Mouse (Mus musculus) forebrain, embryonic 16.5 days (tissue): ENCODE data around the gene 1810049J17Rik. TPM values are rescaled to one million over a fixed set of nuclear protein-coding genes. Genes with fewer than 3 reads are reported as not detected.

Experiments
- ATAC-seq: fragments of 200-750 bp; cut with Nextera tagmentation; 2 replicates; pipeline ENCODE4 v1.8.0; 2017; ENCODE audit warnings: mild to moderate bottlenecking, moderate library complexity
- H3K27ac ChIP-seq: fragments of 300-500 bp; sonication (generic); 2 replicates; pipeline ENCODE4 v1.5.1; 2014; ENCODE audit warnings: low read length, control low read depth
- H3K27me3 ChIP-seq: fragments of 300-500 bp; sonication (generic); replicated peaks from 2 replicates; pipeline ENCODE4 v1.6.1; 2014; ENCODE audit warnings: low read length; ENCODE audit not compliant: control insufficient read depth, insufficient read depth
- H3K36me3 ChIP-seq: fragments of 300-500 bp; sonication (generic); 2 replicates; pipeline ENCODE4 v1.6.1; 2014; ENCODE audit not compliant: control insufficient read depth, insufficient read depth
- H3K4me1 ChIP-seq: fragments of 300-500 bp; sonication (generic); replicated peaks from 2 replicates; pipeline ENCODE4 v1.6.1; 2014; ENCODE audit warnings: low read length; ENCODE audit not compliant: control insufficient read depth, insufficient read depth
- H3K4me2 ChIP-seq: fragments of 300-500 bp; sonication (generic); 2 replicates; pipeline ENCODE4 v1.6.1; 2014; ENCODE audit warnings: mild to moderate bottlenecking, low read length, control low read depth
- H3K4me3 ChIP-seq: fragments of 300-500 bp; sonication (generic); replicated peaks from 2 replicates; pipeline ENCODE4 v1.5.1; 2014; ENCODE audit warnings: mild to moderate bottlenecking, low read length, control low read depth
- H3K9ac ChIP-seq: fragments of 300-500 bp; sonication (generic); replicated peaks from 2 replicates; pipeline ENCODE4 v1.6.1; 2014; ENCODE audit warnings: low read depth, low read length, control low read depth
- H3K9me3 ChIP-seq: fragments of 300-500 bp; sonication (generic); 2 replicates; pipeline ENCODE4 v1.6.1; 2016; ENCODE audit warnings: low read length; ENCODE audit not compliant: control insufficient read depth
- WGBS: fragments of 180-500 bp; shearing (Covaris S2); extraction: QIAGEN DNeasy Blood & Tissue Kit; methylation state at CpG from one replicate; pipeline ENCODE4 v1.1.7; 2014; 5-methylcytosine and 5-hydroxymethylcytosine counted together
- polyA plus RNA-seq: library from polyadenylated mRNA; unstranded; fragments of >200 nt; fragmentation: Nextera tagmentation; extraction: Ambion mirVana; gene quantifications from 2 replicates; pipeline ENCODE4 v1.2.1, GENCODE M21; 2015

1810049J17Rik gene
- polyA plus RNA-seq, 1 experiment from 2014 or later: not detected

DNA sequence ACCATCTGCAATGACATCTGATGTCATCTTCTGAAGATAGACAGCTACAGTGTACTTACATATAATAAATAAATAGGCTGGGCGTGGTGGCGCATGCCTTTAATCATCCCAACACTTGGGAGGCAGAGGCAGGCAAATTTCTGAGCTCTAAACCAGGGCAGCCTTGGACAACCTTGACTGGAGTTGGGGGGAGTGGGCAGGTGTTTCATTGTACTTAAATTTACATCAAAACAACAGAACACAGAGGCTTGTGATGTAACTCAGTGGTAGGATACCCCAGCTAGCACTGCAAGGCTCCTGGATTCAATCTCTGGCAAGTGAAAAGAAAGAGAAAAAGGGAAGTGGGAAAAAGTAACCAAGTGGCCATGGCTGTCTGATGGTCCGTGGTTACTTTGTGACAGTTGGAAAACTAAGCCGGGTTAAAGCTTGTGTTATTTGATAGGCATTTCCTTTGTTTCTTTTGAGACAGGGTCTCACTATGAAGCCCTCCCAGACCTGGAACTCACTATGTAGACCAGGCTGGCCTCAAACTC is 46.5 kb downstream of the 1810049J17Rik start:
- Histone ChIP-seq H3K4me1 (0 out of 2 replicates have a peak, but pooled peaks cover 3% of the 10 kb centered on the region), H3K36me3 (peaks cover under 1% of the 10 kb centered on the region; the same call in 1 of the 2 replicates), H3K27me3 (no peaks in the 10 kb centered on the region), H3K4me3 (no peak overlapping the region), H3K4me2 (no peak overlapping the region), H3K9ac (no peak overlapping the region), H3K9me3 (no peaks in the 10 kb centered on the region), H3K27ac (no peak overlapping the region)
- ATAC-seq: no peak
- WGBS: 75% methylated on average over 4 of the region's 4 CpGs

GRCm38 (mm10) chr15:12274053-12274769 is 47.5 kb downstream of the 1810049J17Rik start:
- H3K9me3 ChIP-seq: no peaks in the 10 kb centered on the region
- peaks cover 9% of the 10 kb centered on the region for H3K36me3 ChIP-seq
- H3K27ac ChIP-seq: no peak overlapping the region
- no peaks in the 10 kb centered on the region for H3K27me3 ChIP-seq
- 0 out of 2 replicates have a peak, but pooled peaks cover 3% of the 10 kb centered on the region for H3K4me1 ChIP-seq
- H3K4me3 ChIP-seq: no peak overlapping the region
- WGBS: 60% methylated on average over 4 of the region's 4 CpGs
- H3K4me2 ChIP-seq: no peak overlapping the region
- H3K9ac ChIP-seq: no peak overlapping the region
- peak; percentile 74 for ATAC-seq

DNA sequence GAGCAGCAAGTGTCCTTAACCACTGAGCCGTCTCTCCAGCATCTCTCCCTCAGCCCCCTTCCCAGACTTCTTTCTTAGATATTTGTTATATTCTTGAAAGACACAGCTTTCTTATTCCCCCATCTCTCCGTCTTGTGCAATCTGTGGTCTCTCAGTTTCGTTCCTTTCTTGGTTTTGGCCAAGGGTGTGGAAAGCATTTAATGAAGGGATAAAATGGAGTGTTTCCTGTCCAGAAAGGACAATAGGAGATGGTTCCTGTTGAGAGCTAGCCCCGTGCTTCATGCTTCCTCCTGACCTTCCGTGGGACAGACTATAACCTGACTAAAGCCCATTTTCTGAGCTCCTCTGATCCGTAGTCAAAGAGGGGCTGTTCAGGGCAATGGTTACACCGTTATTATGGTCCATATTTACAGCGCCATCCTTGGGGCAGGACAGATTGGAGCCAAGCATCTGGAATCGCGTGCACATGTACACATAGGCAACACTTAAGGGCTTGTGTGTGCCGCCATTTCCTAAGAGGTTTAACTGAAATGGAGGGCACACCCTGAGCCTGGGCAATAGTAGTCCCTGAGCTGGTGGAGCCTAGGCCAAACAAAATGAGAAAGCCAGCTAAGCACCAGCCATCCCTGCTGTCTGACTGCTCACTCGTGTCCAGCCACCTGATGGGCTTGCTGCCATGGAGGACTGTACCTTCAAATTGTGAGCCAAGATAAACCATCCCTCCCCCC is 48.2 kb downstream of the 1810049J17Rik start:
- Histone ChIP-seq H3K4me3 (no peak overlapping the region), H3K4me1 (0 out of 2 replicates have a peak, but pooled peaks cover 3% of the 10 kb centered on the region), H3K27ac (no peak overlapping the region), H3K36me3 (peaks cover 9% of the 10 kb centered on the region), H3K9ac (no peak overlapping the region), H3K27me3 (no peaks in the 10 kb centered on the region), H3K9me3 (no peaks in the 10 kb centered on the region), H3K4me2 (no peak overlapping the region)
- ATAC-seq: peak; percentile 43; the same call in 1 of the 2 replicates
- 80% methylated on average over 12 of the region's 12 CpGs for WGBS

Other genes with a start within 250 kb of the 1810049J17Rik start
- gene Zfr, start 204.1 kb downstream of the 1810049J17Rik start, polyA plus RNA-seq: 124 and 142 TPM in 2 replicates
- 10.8 and 12.3 TPM in 2 replicates for gene Mtmr12, start 116.9 kb downstream of the 1810049J17Rik start, polyA plus RNA-seq
- gene Golph3, start 449 bp downstream of the 1810049J17Rik start, polyA plus RNA-seq: 56.7 and 70.2 TPM in 2 replicates